Comparison of ENCODE assay signal across 15 mouse cellular contexts in genomic region chr15:83090874-83091273, GRCm38 (mm10). TPM values are rescaled to one million over a fixed set of nuclear protein-coding genes. Genes with fewer than 3 reads are reported as not detected.
DNase-seq lines count a peak whose midpoint lies in the region; ATAC-seq lines count a peak whose summit lies in the region.
"Had no signal": no experiment of that assay in that cellular context is flagged by ENCODE, and none has a peak within 500 bp of the region (broad histone marks: within the 10 kb centered on the region; RNA-seq: fewer than 3 reads in every experiment).

No protein-coding gene starts in this region.

- H3K36me3 ChIP-seq in limb, embryonic 11.5 days (ENCODE audit: control insufficient read depth, insufficient read depth, low read length), result no peaks in the 10 kb centered on the region
- H3K36me3 ChIP-seq in limb, embryonic 10.5 days, result no peaks in the 10 kb centered on the region
- no peaks in the 10 kb centered on the region for H3K36me3 ChIP-seq in intestine, embryonic 16.5 days (ENCODE audit: control insufficient read depth, insufficient read depth, low read length)
- no peaks in the 10 kb centered on the region for H3K36me3 ChIP-seq in stomach, embryonic 16.5 days (ENCODE audit: control insufficient read depth, insufficient read depth, low read length)
- H3K36me3 ChIP-seq in hindbrain, embryonic 10.5 days, result no peaks in the 10 kb centered on the region
- H3K36me3 ChIP-seq: forebrain, embryonic 15.5 days; kidney, embryonic 15.5 days; lung, embryonic 15.5 days; midbrain, embryonic 15.5 days had no signal

- no peak overlapping the region for H3K4me2 ChIP-seq in limb, embryonic 11.5 days (ENCODE audit: low read depth, severe bottlenecking)
- no peak overlapping the region for H3K4me2 ChIP-seq in intestine, embryonic 16.5 days (ENCODE audit: low read depth, low read length)
- H3K4me2 ChIP-seq in stomach, embryonic 16.5 days (ENCODE audit: low read depth, low read length), result no peak overlapping the region
- H3K4me2 ChIP-seq: forebrain, embryonic 15.5 days; kidney, embryonic 15.5 days; lung, embryonic 15.5 days; midbrain, embryonic 15.5 days had no signal

- H3K27me3 ChIP-seq in limb, embryonic 11.5 days (ENCODE audit: control insufficient read depth, insufficient read depth, low read length), result peaks cover 6% of the 10 kb centered on the region; the same call in 1 of the 2 replicates
- peaks cover 49% of the 10 kb centered on the region for H3K27me3 ChIP-seq in limb, embryonic 10.5 days (ENCODE audit: low read depth, poor library complexity, severe bottlenecking)
- no peaks in the 10 kb centered on the region for H3K27me3 ChIP-seq in intestine, embryonic 16.5 days (replicated peaks; ENCODE audit: control insufficient read depth, insufficient read depth, low read length)
- no peaks in the 10 kb centered on the region for H3K27me3 ChIP-seq in stomach, embryonic 16.5 days (ENCODE audit: control insufficient read depth, insufficient read depth, low read length)
- H3K27me3 ChIP-seq in hindbrain, embryonic 10.5 days (ENCODE audit: insufficient read depth, poor library complexity, severe bottlenecking), result peaks cover 51% of the 10 kb centered on the region

- no peaks in the 10 kb centered on the region for H3K9me3 ChIP-seq in limb, embryonic 11.5 days (ENCODE audit: control insufficient read depth, low read length)
- no peaks in the 10 kb centered on the region for H3K9me3 ChIP-seq in limb, embryonic 10.5 days (replicated peaks)
- H3K9me3 ChIP-seq in intestine, embryonic 16.5 days (ENCODE audit: control insufficient read depth, low read length), result no peaks in the 10 kb centered on the region
- no peaks in the 10 kb centered on the region for H3K9me3 ChIP-seq in stomach, embryonic 16.5 days (replicated peaks; ENCODE audit: control insufficient read depth, low read length)
- no peaks in the 10 kb centered on the region for H3K9me3 ChIP-seq in hindbrain, embryonic 10.5 days
- H3K9me3 ChIP-seq: forebrain, embryonic 15.5 days; kidney, embryonic 15.5 days; lung, embryonic 15.5 days; midbrain, embryonic 15.5 days had no signal

- no peak overlapping the region for H3K27ac ChIP-seq in limb, embryonic 11.5 days (replicated peaks; ENCODE audit: low read depth, low read length)
- no peak overlapping the region for H3K27ac ChIP-seq in limb, embryonic 10.5 days
- H3K27ac ChIP-seq in intestine, embryonic 16.5 days (ENCODE audit: low read length), result no peak overlapping the region
- no peak overlapping the region for H3K27ac ChIP-seq in stomach, embryonic 16.5 days (ENCODE audit: low read length)
- no peak overlapping the region for H3K27ac ChIP-seq in hindbrain, embryonic 10.5 days
- H3K27ac ChIP-seq: forebrain, embryonic 15.5 days; kidney, embryonic 15.5 days; layer of hippocampus, adult 2 months; lung, embryonic 15.5 days; midbrain, embryonic 15.5 days had no signal

- no peak for ATAC-seq in limb, embryonic 11.5 days (ENCODE audit: insufficient number of reproducible peaks, low FRiP score, low TSS enrichment, low read depth)
- peak; percentile 56 for ATAC-seq in intestine, embryonic 16.5 days
- ATAC-seq in stomach, embryonic 16.5 days (ENCODE audit: insufficient read depth, low FRiP score), result peak; percentile 29; the same call in 1 of the 2 replicates
- ATAC-seq: forebrain, embryonic 15.5 days; hindbrain, embryonic 16.5 days; midbrain, embryonic 15.5 days had no signal

- H3K4me3 ChIP-seq in limb, embryonic 11.5 days (ENCODE audit: low read depth, low read length), result no peak overlapping the region
- no peak overlapping the region for H3K4me3 ChIP-seq in limb, embryonic 10.5 days
- H3K4me3 ChIP-seq in intestine, embryonic 16.5 days (ENCODE audit: low read length), result no peak overlapping the region
- no peak overlapping the region for H3K4me3 ChIP-seq in stomach, embryonic 16.5 days (replicated peaks; ENCODE audit: low read length)
- H3K4me3 ChIP-seq in hindbrain, embryonic 10.5 days, result no peak overlapping the region
- H3K4me3 ChIP-seq: forebrain, embryonic 15.5 days; kidney, embryonic 15.5 days; layer of hippocampus, adult 2 months; lung, embryonic 15.5 days; midbrain, embryonic 15.5 days had no signal

- DNase-seq in limb, embryonic 11.5 days (ENCODE audit: low spot score), result peak; percentile 48
- no peak for DNase-seq in limb, embryonic 10.5 days (ENCODE audit: low spot score)
- peak; percentile 57 for DNase-seq in WW6 (ENCODE audit: low read depth, low spot score)
- DNase-seq in hindbrain, embryonic 10.5 days (ENCODE audit: low spot score), result no peak
- DNase-seq in cerebellum, postnatal 36 days, result no peak
- no peak for DNase-seq in left cerebral cortex, adult 11 months (ENCODE audit: low spot score)
- DNase-seq: cerebellum, adult 18-20 months had no signal

- no peaks in the 10 kb centered on the region; the same call in 1 of the 2 replicates for H3K4me1 ChIP-seq in limb, embryonic 11.5 days (ENCODE audit: control insufficient read depth, insufficient read depth, low read length)
- peaks cover 26% of the 10 kb centered on the region for H3K4me1 ChIP-seq in limb, embryonic 10.5 days
- peaks cover 14% of the 10 kb centered on the region for H3K4me1 ChIP-seq in intestine, embryonic 16.5 days (ENCODE audit: control insufficient read depth, insufficient read depth, low read length)
- 0 out of 2 replicates have a peak, but pooled peaks cover 7% of the 10 kb centered on the region for H3K4me1 ChIP-seq in stomach, embryonic 16.5 days (ENCODE audit: control insufficient read depth, insufficient read depth, low read length)
- H3K4me1 ChIP-seq in hindbrain, embryonic 10.5 days (replicated peaks), result peaks cover 23% of the 10 kb centered on the region
- H3K4me1 ChIP-seq: lung, embryonic 15.5 days had no signal

- no peak overlapping the region for H3K9ac ChIP-seq in limb, embryonic 11.5 days (ENCODE audit: low read length)
- no peak overlapping the region for H3K9ac ChIP-seq in intestine, embryonic 16.5 days (ENCODE audit: low read depth, low read length)
- no peak overlapping the region for H3K9ac ChIP-seq in stomach, embryonic 16.5 days (ENCODE audit: low read length)
- H3K9ac ChIP-seq: forebrain, embryonic 15.5 days; kidney, embryonic 15.5 days; lung, embryonic 15.5 days; midbrain, embryonic 15.5 days had no signal

- WGBS in limb, embryonic 11.5 days, result 19% methylated on average over 3 of the region's 3 CpGs
- WGBS in limb, embryonic 10.5 days, result 41% methylated on average over 3 of the region's 3 CpGs
- 47% methylated on average over 3 of the region's 3 CpGs for WGBS in intestine, embryonic 16.5 days
- WGBS in stomach, embryonic 16.5 days, result 29% methylated on average over 3 of the region's 3 CpGs
- WGBS in hindbrain, embryonic 10.5 days, result 44% methylated on average over 3 of the region's 3 CpGs

RNA-seq across cellular contexts. Expression of gene Serhl, which starts 1.6 kb away (rescaled TPM):
- 45.6 and 48.2 TPM in 2 replicates for polyA plus RNA-seq in limb, embryonic 11.5 days (2014; fragmentation: Nextera tagmentation; extraction: Ambion mirVana)
- polyA plus RNA-seq in limb, embryonic 10.5 days (2016; fragmentation: Nextera tagmentation; extraction: Ambion mirVana), result 42.8 and 49.1 TPM in 2 replicates
- 59.5 and 71.0 TPM in 2 replicates for polyA plus RNA-seq in intestine, embryonic 16.5 days (2015; fragmentation: Nextera tagmentation; extraction: Ambion mirVana)
- polyA plus RNA-seq in stomach, embryonic 16.5 days (2015; fragmentation: Nextera tagmentation; extraction: Ambion mirVana), result 61.0 and 63.7 TPM in 2 replicates
- polyA plus RNA-seq in hindbrain, embryonic 10.5 days (2016; fragmentation: Nextera tagmentation; extraction: Ambion mirVana), result 57.1 and 58.9 TPM in 2 replicates

RNA-seq across cellular contexts. Expression of gene Rrp7a, which starts 31.7 kb away (rescaled TPM):
- polyA plus RNA-seq in limb, embryonic 11.5 days (2014; fragmentation: Nextera tagmentation; extraction: Ambion mirVana), result 53.5 and 57.3 TPM in 2 replicates
- polyA plus RNA-seq in limb, embryonic 10.5 days (2016; fragmentation: Nextera tagmentation; extraction: Ambion mirVana), result 66.9 and 76.5 TPM in 2 replicates
- polyA plus RNA-seq in intestine, embryonic 16.5 days (2015; fragmentation: Nextera tagmentation; extraction: Ambion mirVana), result 69.4 and 75.4 TPM in 2 replicates
- polyA plus RNA-seq in stomach, embryonic 16.5 days (2015; fragmentation: Nextera tagmentation; extraction: Ambion mirVana), result 65.5 and 66.0 TPM in 2 replicates
- polyA plus RNA-seq in hindbrain, embryonic 10.5 days (2016; fragmentation: Nextera tagmentation; extraction: Ambion mirVana), result 85.3 and 85.4 TPM in 2 replicates

RNA-seq across cellular contexts. Expression of gene Nfam1, which starts 57.8 kb away (rescaled TPM):
- 1.9 and 3.0 TPM in 2 replicates for polyA plus RNA-seq in limb, embryonic 11.5 days (2014; fragmentation: Nextera tagmentation; extraction: Ambion mirVana)
- 2.6 and 2.9 TPM in 2 replicates for polyA plus RNA-seq in limb, embryonic 10.5 days (2016; fragmentation: Nextera tagmentation; extraction: Ambion mirVana)
- 3.1 and 3.6 TPM in 2 replicates for polyA plus RNA-seq in intestine, embryonic 16.5 days (2015; fragmentation: Nextera tagmentation; extraction: Ambion mirVana)
- 5.6 and 7.4 TPM in 2 replicates for polyA plus RNA-seq in stomach, embryonic 16.5 days (2015; fragmentation: Nextera tagmentation; extraction: Ambion mirVana)
- 2.8 and 3.6 TPM in 2 replicates for polyA plus RNA-seq in hindbrain, embryonic 10.5 days (2016; fragmentation: Nextera tagmentation; extraction: Ambion mirVana)

RNA-seq across cellular contexts. Expression of gene Poldip3, which starts 58.3 kb away (rescaled TPM):
- 176 and 182 TPM in 2 replicates for polyA plus RNA-seq in limb, embryonic 11.5 days (2014; fragmentation: Nextera tagmentation; extraction: Ambion mirVana)
- polyA plus RNA-seq in limb, embryonic 10.5 days (2016; fragmentation: Nextera tagmentation; extraction: Ambion mirVana), result 183 and 193 TPM in 2 replicates
- 104 and 106 TPM in 2 replicates for polyA plus RNA-seq in intestine, embryonic 16.5 days (2015; fragmentation: Nextera tagmentation; extraction: Ambion mirVana)
- polyA plus RNA-seq in stomach, embryonic 16.5 days (2015; fragmentation: Nextera tagmentation; extraction: Ambion mirVana), result 121 and 128 TPM in 2 replicates
- polyA plus RNA-seq in hindbrain, embryonic 10.5 days (2016; fragmentation: Nextera tagmentation; extraction: Ambion mirVana), result 180 and 190 TPM in 2 replicates

Comparison
In these comparisons a context has a peak if more than half of its experiments do, and no peak if none do; other contexts are left out.
1. DNase-seq: peak in limb, embryonic 11.5 days (single experiment) and WW6 (single experiment); none in limb, embryonic 10.5 days (single experiment), hindbrain, embryonic 10.5 days (single experiment), cerebellum, postnatal 36 days (0 of 2) and left cerebral cortex, adult 11 months (single experiment).